Comparison of ENCODE assay signal across 8 mouse cellular contexts in the genomic region with DNA sequence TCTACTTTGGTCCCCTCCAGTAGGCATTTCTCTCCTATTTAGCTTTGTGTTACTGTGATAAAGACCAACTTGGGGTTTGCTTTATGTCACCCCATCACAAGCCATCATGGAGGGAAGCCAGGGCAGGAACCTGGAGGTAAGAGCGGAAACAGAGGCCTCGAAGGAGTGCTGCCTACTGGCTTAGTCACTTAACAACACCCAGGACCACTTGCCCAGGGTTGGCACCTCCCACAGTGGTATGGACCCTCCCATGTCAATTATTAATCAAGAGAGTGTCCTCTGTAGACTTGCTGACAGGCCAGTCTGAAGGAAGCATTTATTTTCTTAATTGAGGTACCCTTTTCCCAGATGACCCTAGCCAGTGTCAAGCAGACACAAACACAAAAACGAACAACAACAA. TPM values are rescaled to one million over a fixed set of nuclear protein-coding genes. Genes with fewer than 3 reads are reported as not detected.
DNase-seq lines count a peak whose midpoint lies in the region; ATAC-seq and TF ChIP-seq lines count a peak whose summit lies in the region.

No protein-coding gene starts in this region.

- H3K27ac ChIP-seq in spleen, adult 2 months (ENCODE audit: insufficient read depth, low read length): peak overlapping the region; percentile 91
- peak overlapping the region; percentile 97 for H3K27ac ChIP-seq in hindbrain, embryonic 13.5 days
- H3K27ac ChIP-seq in limb, embryonic 15.5 days: peak overlapping the region; percentile 97

- H3K27me3 ChIP-seq in spleen, adult 2 months (ENCODE audit: control insufficient read depth, insufficient read depth, low read length): no peaks in the 10 kb centered on the region
- H3K27me3 ChIP-seq in hindbrain, embryonic 13.5 days: peaks cover 20% of the 10 kb centered on the region
- H3K27me3 ChIP-seq in limb, embryonic 15.5 days: no peaks in the 10 kb centered on the region

- no peak for TF ChIP-seq CTCF in spleen, adult 2 months (IDR thresholded peaks at IDR 0.05; ENCODE audit: extremely low read depth, insufficient read depth, insufficient read length, insufficient replicate concordance)

- no peaks in the 10 kb centered on the region for H3K36me3 ChIP-seq in spleen, adult 2 months (ENCODE audit: control insufficient read depth, insufficient read depth, low read length)
- peaks cover 12% of the 10 kb centered on the region for H3K36me3 ChIP-seq in hindbrain, embryonic 13.5 days
- peaks cover 10% of the 10 kb centered on the region for H3K36me3 ChIP-seq in limb, embryonic 15.5 days

- H3K4me1 ChIP-seq in spleen, adult 2 months (ENCODE audit: control insufficient read depth, insufficient read depth, insufficient read length): peaks cover 3% of the 10 kb centered on the region; the same call in 1 of the 2 replicates
- H3K4me1 ChIP-seq in hindbrain, embryonic 13.5 days (replicated peaks): peaks cover 15% of the 10 kb centered on the region
- peaks cover 12% of the 10 kb centered on the region for H3K4me1 ChIP-seq in limb, embryonic 15.5 days

- ATAC-seq in hindbrain, embryonic 13.5 days (ENCODE audit: low FRiP score): no peak
- no peak for ATAC-seq in limb, embryonic 15.5 days (ENCODE audit: insufficient number of reproducible peaks, low FRiP score, low TSS enrichment, low read depth)

- H3K4me3 ChIP-seq in spleen, adult 2 months (ENCODE audit: extremely low read depth, insufficient read depth, insufficient read length): 0 out of 2 replicates have a peak overlapping the region, but pooled peaks have one; percentile 10
- H3K4me3 ChIP-seq in hindbrain, embryonic 13.5 days: peak overlapping the region; percentile 61
- H3K4me3 ChIP-seq in limb, embryonic 15.5 days: peak overlapping the region; percentile 79

- no peaks in the 10 kb centered on the region for H3K9me3 ChIP-seq in hindbrain, embryonic 13.5 days
- no peaks in the 10 kb centered on the region for H3K9me3 ChIP-seq in limb, embryonic 15.5 days

- WGBS in spleen, adult 2 months: 62% methylated on average over 3 of the region's 3 CpGs
- WGBS in hindbrain, embryonic 13.5 days: 60% methylated on average over 3 of the region's 3 CpGs
- WGBS in limb, embryonic 15.5 days: 58% methylated on average over 3 of the region's 3 CpGs

- no peak for TF ChIP-seq POLR2A in spleen, adult 2 months (IDR thresholded peaks at IDR 0.05; ENCODE audit: low read depth, low read length)

- DNase-seq in spleen, adult 2 months (ENCODE audit: low read depth in 1 of 2, low spot score in 2 of 2): no peak
- no peak for DNase-seq in spleen, postnatal 4 days (ENCODE audit: low spot score in 2 of 2)
- DNase-seq in testis, postnatal 10 days (ENCODE audit: low spot score): no peak
- no peak for DNase-seq in retina, postnatal 1 day
- DNase-seq in spleen, postnatal 36 days (ENCODE audit: low spot score in 2 of 2): no peak
- DNase-seq in embryo, embryonic 9.5 days (ENCODE audit: extremely low spot score): no peak

- peak overlapping the region; percentile 65 for H3K4me2 ChIP-seq in hindbrain, embryonic 13.5 days
- peak overlapping the region; percentile 67 for H3K4me2 ChIP-seq in limb, embryonic 15.5 days

- H3K9ac ChIP-seq in hindbrain, embryonic 13.5 days: peak overlapping the region; percentile 76
- H3K9ac ChIP-seq in limb, embryonic 15.5 days: 0 out of 2 replicates have a peak overlapping the region, but pooled peaks have one; percentile 63

RNA-seq across cellular contexts. Expression of a gene that starts 0.5 kb away (rescaled TPM):
- polyA plus RNA-seq in spleen, adult 2 months (2012; rRNA removed): 17.7 and 19.8 TPM in 2 replicates
- 9.4 and 10.4 TPM in 2 replicates for polyA plus RNA-seq in hindbrain, embryonic 13.5 days (2015; fragmentation: Nextera tagmentation; extraction: Ambion mirVana)
- polyA plus RNA-seq in limb, embryonic 15.5 days (2015; fragmentation: Nextera tagmentation; extraction: Ambion mirVana): 12.6 and 13.0 TPM in 2 replicates

RNA-seq across cellular contexts. Expression of a gene that starts 11.5 kb away (rescaled TPM):
- polyA plus RNA-seq in spleen, adult 2 months (2012; rRNA removed): 4.0 and 5.5 TPM in 2 replicates
- polyA plus RNA-seq in hindbrain, embryonic 13.5 days (2015; fragmentation: Nextera tagmentation; extraction: Ambion mirVana): 8.4 and 9.9 TPM in 2 replicates
- polyA plus RNA-seq in limb, embryonic 15.5 days (2015; fragmentation: Nextera tagmentation; extraction: Ambion mirVana): 63.3 and 70.7 TPM in 2 replicates

RNA-seq across cellular contexts. Expression of a gene that starts 14.6 kb away (rescaled TPM):
- polyA plus RNA-seq in spleen, adult 2 months (2012; rRNA removed): 0.07 TPM in 1 of 2 replicates, not detected in the other
- polyA plus RNA-seq in hindbrain, embryonic 13.5 days (2015; fragmentation: Nextera tagmentation; extraction: Ambion mirVana): 3.2 and 4.2 TPM in 2 replicates
- 1.6 TPM in 2 replicates for polyA plus RNA-seq in limb, embryonic 15.5 days (2015; fragmentation: Nextera tagmentation; extraction: Ambion mirVana)

RNA-seq across cellular contexts. Expression of a gene that starts 17.2 kb away (rescaled TPM):
- 0.42 and 0.43 TPM in 2 replicates for polyA plus RNA-seq in spleen, adult 2 months (2012; rRNA removed)
- polyA plus RNA-seq in hindbrain, embryonic 13.5 days (2015; fragmentation: Nextera tagmentation; extraction: Ambion mirVana): 0.21 and 0.35 TPM in 2 replicates
- 18.1 and 45.8 TPM in 2 replicates for polyA plus RNA-seq in limb, embryonic 15.5 days (2015; fragmentation: Nextera tagmentation; extraction: Ambion mirVana)

RNA-seq across cellular contexts. Expression of a gene that starts 38.0 kb away (rescaled TPM):
- 37.1 and 37.8 TPM in 2 replicates for polyA plus RNA-seq in spleen, adult 2 months (2012; rRNA removed)
- polyA plus RNA-seq in hindbrain, embryonic 13.5 days (2015; fragmentation: Nextera tagmentation; extraction: Ambion mirVana): 248 and 269 TPM in 2 replicates
- 100 and 109 TPM in 2 replicates for polyA plus RNA-seq in limb, embryonic 15.5 days (2015; fragmentation: Nextera tagmentation; extraction: Ambion mirVana)

Comparison
In these comparisons a context has a peak if more than half of its experiments do, and no peak if none do; other contexts are left out.
1. H3K4me3 ChIP-seq: peak in every context shown above with its lines; median percentile 79 in limb, embryonic 15.5 days; 61 in hindbrain, embryonic 13.5 days; 10 in spleen, adult 2 months.